Mouse (Mus musculus) intestine, embryonic 15.5 days (tissue): ENCODE data around the gene Rpl9-ps1. TPM values are rescaled to one million over a fixed set of nuclear protein-coding genes. Genes with fewer than 3 reads are reported as not detected.
A peak's percentile ranks its signal among the peaks of the same experiment; 100 is the strongest.

Source experiments
- ATAC-seq: fragments of 200-750 bp; cut with Nextera tagmentation; 2 replicates; pipeline ENCODE4 v1.8.0; 2017; ENCODE audit warnings: moderate TSS enrichment, moderate library complexity
- H3K27ac ChIP-seq: fragments of 300-500 bp; sonication (generic); 2 replicates; pipeline ENCODE4 v1.5.1; 2015; ENCODE audit warnings: mild to moderate bottlenecking, inconsistent platforms
- H3K27me3 ChIP-seq: fragments of 300-500 bp; sonication (generic); replicated peaks from 2 replicates; pipeline ENCODE4 v1.6.1; 2015; ENCODE audit warnings: inconsistent platforms
- H3K36me3 ChIP-seq: fragments of 300-500 bp; sonication (generic); 2 replicates; pipeline ENCODE4 v1.6.1; 2015; ENCODE audit warnings: inconsistent platforms
- H3K4me1 ChIP-seq: fragments of 300-500 bp; sonication (generic); replicated peaks from 2 replicates; pipeline ENCODE4 v1.6.1; 2015; ENCODE audit warnings: inconsistent platforms
- H3K4me2 ChIP-seq: fragments of 300-500 bp; sonication (generic); replicated peaks from 2 replicates; pipeline ENCODE4 v1.6.1; 2015; ENCODE audit warnings: mild to moderate bottlenecking, inconsistent platforms
- H3K4me3 ChIP-seq: fragments of 300-500 bp; sonication (generic); replicated peaks from 2 replicates; pipeline ENCODE4 v1.5.1; 2015; ENCODE audit warnings: inconsistent platforms
- H3K9ac ChIP-seq: fragments of 300-500 bp; sonication (generic); 2 replicates; pipeline ENCODE4 v1.6.1; 2015; ENCODE audit warnings: inconsistent platforms
- H3K9me3 ChIP-seq: fragments of 300-500 bp; sonication (generic); 2 replicates; pipeline ENCODE4 v1.6.1; 2016; ENCODE audit warnings: inconsistent platforms
- WGBS: fragments of 180-500 bp; shearing (Covaris S2); methylation state at CpG from one replicate; pipeline ENCODE4 v1.1.7; 2015; 5-methylcytosine and 5-hydroxymethylcytosine counted together
- polyA plus RNA-seq: library from polyadenylated mRNA; unstranded; fragments of >200 nt; fragmentation: Nextera tagmentation; extraction: Ambion mirVana; gene quantifications from 2 replicates; pipeline ENCODE4 v1.2.1, GENCODE M21; 2015

Rpl9-ps1 gene
- polyA plus RNA-seq, 1 experiment from 2014 or later: not detected

- H3K27me3 ChIP-seq: no peaks in the 10 kb centered on the region
- H3K27ac ChIP-seq: no peak overlapping the region
- H3K36me3 ChIP-seq: no peaks in the 10 kb centered on the region
- no peak overlapping the region for H3K4me2 ChIP-seq
- ATAC-seq: no peak
- H3K9ac ChIP-seq: no peak overlapping the region
- no peaks in the 10 kb centered on the region for H3K9me3 ChIP-seq
- no peaks in the 10 kb centered on the region for H3K4me1 ChIP-seq
- WGBS: 87% methylated on average over 1 of the region's 1 CpGs
- H3K4me3 ChIP-seq: no peak overlapping the region
These were observed 28.8 kb downstream of the Rpl9-ps1 start for GRCm38 (mm10) chr11:83616586-83616985.

- Histone ChIP-seq H3K36me3 (no peaks in the 10 kb centered on the region), H3K9ac (no peak overlapping the region), H3K27me3 (no peaks in the 10 kb centered on the region), H3K9me3 (no peaks in the 10 kb centered on the region), H3K27ac (no peak overlapping the region), H3K4me1 (no peaks in the 10 kb centered on the region), H3K4me2 (no peak overlapping the region), H3K4me3 (no peak overlapping the region)
- 82% methylated on average over 2 of the region's 2 CpGs for WGBS
- no peak for ATAC-seq
These were observed 34.5 kb downstream of the Rpl9-ps1 start for GRCm38 (mm10) chr11:83610900-83611299.

GRCm38 (mm10) chr11:83606396-83606795 lies 39.0 kb downstream of the Rpl9-ps1 start:
- H3K27ac ChIP-seq: no peak overlapping the region
- H3K36me3 ChIP-seq: no peaks in the 10 kb centered on the region
- 41% methylated on average over 1 of the region's 1 CpGs for WGBS

DNA sequence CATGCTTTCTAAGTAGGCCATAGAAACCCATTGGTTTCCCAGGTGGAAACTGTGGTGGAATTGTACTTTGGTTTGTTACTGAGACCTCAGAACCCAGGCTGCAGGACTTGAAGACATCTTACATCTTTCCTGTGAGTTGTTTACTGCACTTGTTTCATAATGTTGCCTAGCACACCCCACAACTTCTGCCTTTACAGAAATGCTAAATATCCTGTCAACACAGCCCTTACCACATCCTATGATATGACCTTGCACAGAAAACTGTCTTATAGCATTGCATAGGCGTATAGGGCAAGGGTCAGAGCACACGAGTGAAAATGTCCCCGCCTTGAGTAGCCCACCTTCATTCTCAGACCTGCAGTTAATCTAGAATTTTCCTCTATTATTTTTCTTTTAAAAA lies 39.9 kb downstream of the Rpl9-ps1 start:
- 91% methylated on average over 3 of the region's 3 CpGs for WGBS
- no peaks in the 10 kb centered on the region for H3K36me3 ChIP-seq

More at GRCm38 (mm10) chr11:83606396-83606795, 39.0 kb downstream of the Rpl9-ps1 start:
- H3K27me3 ChIP-seq: no peaks in the 10 kb centered on the region
- no peak overlapping the region for H3K4me2 ChIP-seq
- H3K4me3 ChIP-seq: no peak overlapping the region
- H3K9me3 ChIP-seq: no peaks in the 10 kb centered on the region
- no peaks in the 10 kb centered on the region for H3K4me1 ChIP-seq
- H3K9ac ChIP-seq: no peak overlapping the region
- ATAC-seq: no peak

GRCm38 (mm10) chr11:83604698-83605097 lies 40.7 kb downstream of the Rpl9-ps1 start:
- no peak overlapping the region for H3K27ac ChIP-seq
- no peak for ATAC-seq
- no peak overlapping the region for H3K4me2 ChIP-seq
- H3K4me1 ChIP-seq: no peaks in the 10 kb centered on the region
- H3K9ac ChIP-seq: no peak overlapping the region
- H3K27me3 ChIP-seq: no peaks in the 10 kb centered on the region
- WGBS: 83% methylated on average over 4 of the region's 4 CpGs
- H3K9me3 ChIP-seq: no peaks in the 10 kb centered on the region
- no peak overlapping the region for H3K4me3 ChIP-seq
- H3K36me3 ChIP-seq: no peaks in the 10 kb centered on the region

More for the DNA sequence above, 39.9 kb downstream of the Rpl9-ps1 start:
- no peak overlapping the region for H3K9ac ChIP-seq
- H3K9me3 ChIP-seq: no peaks in the 10 kb centered on the region
- ATAC-seq: no peak
- H3K27ac ChIP-seq: no peak overlapping the region
- no peak overlapping the region for H3K4me2 ChIP-seq
- no peaks in the 10 kb centered on the region for H3K4me1 ChIP-seq
- H3K27me3 ChIP-seq: no peaks in the 10 kb centered on the region
- no peak overlapping the region for H3K4me3 ChIP-seq

DNA sequence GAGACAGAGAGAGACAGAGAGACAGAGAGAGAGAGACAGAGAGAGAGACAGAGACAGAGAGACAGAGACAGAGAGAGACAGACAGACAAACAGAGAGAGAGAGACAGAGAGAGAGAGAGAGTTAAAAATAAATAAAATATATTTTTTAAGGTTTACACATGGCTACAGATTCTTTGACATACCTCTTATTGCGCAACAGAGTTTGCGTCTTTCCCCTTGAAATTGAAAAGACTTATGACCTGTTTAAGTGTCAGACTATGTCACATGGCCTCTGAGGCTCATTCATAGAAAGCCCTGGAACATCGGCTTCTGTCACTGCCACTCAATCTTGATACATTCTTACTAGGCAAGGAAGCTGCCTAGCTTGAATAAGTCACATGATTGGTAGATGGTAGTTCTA lies 42.0 kb downstream of the Rpl9-ps1 start:
- Histone ChIP-seq H3K27me3 (no peaks in the 10 kb centered on the region), H3K27ac (no peak overlapping the region), H3K9me3 (no peaks in the 10 kb centered on the region), H3K9ac (no peak overlapping the region), H3K36me3 (no peaks in the 10 kb centered on the region), H3K4me1 (no peaks in the 10 kb centered on the region), H3K4me3 (no peak overlapping the region), H3K4me2 (no peak overlapping the region)
- ATAC-seq: no peak
- WGBS: 90% methylated on average over 3 of the region's 3 CpGs

- Histone ChIP-seq H3K27me3 (no peaks in the 10 kb centered on the region), H3K36me3 (no peaks in the 10 kb centered on the region), H3K9ac (no peak overlapping the region), H3K4me3 (no peak overlapping the region), H3K9me3 (no peaks in the 10 kb centered on the region), H3K4me2 (no peak overlapping the region), H3K27ac (no peak overlapping the region), H3K4me1 (no peaks in the 10 kb centered on the region)
- ATAC-seq: no peak
- 78% methylated on average over 2 of the region's 2 CpGs for WGBS
These were observed 44.8 kb downstream of the Rpl9-ps1 start for GRCm38 (mm10) chr11:83600576-83600975.

GRCm38 (mm10) chr11:83598991-83599390 lies 46.4 kb downstream of the Rpl9-ps1 start:
- H3K27me3 ChIP-seq: no peaks in the 10 kb centered on the region
- WGBS: 86% methylated on average over 3 of the region's 3 CpGs
- no peak overlapping the region for H3K27ac ChIP-seq
- no peaks in the 10 kb centered on the region for H3K9me3 ChIP-seq
- H3K4me2 ChIP-seq: no peak overlapping the region
- H3K4me1 ChIP-seq: no peaks in the 10 kb centered on the region
- H3K9ac ChIP-seq: no peak overlapping the region
- H3K36me3 ChIP-seq: no peaks in the 10 kb centered on the region
- H3K4me3 ChIP-seq: no peak overlapping the region
- ATAC-seq: no peak

DNA sequence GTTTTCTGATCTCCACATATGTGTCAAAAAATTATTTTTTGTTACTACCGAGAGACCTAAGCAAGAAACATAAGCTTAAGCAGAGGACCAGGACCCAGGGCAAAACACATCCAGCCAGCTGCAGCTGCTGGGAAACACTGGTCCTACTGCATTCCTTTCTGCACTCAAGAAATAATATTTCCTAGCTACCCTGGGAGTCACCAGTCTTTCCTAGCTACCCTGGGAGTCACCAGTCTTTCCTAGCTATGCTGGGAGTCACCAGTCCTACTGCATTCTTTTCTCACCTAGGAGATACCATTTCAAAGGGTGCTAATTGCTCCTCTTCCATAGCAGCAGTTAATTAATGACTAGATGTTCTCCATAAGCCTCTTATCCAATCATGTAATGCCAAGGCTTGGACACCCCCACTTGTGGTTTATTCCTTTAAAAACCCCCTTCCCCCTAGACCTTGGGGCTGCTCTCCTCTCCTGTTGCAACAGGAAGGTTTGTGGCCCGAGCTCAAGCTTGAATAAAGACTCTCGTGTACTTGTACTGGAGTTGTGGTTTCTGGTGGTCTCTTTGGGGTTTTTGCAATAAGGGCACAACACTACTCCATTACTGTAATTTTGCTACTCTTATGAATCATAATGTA lies 47.1 kb downstream of the Rpl9-ps1 start:
- H3K4me2 ChIP-seq: no peak overlapping the region
- no peak overlapping the region for H3K4me3 ChIP-seq
- WGBS: 65% methylated on average over 3 of the region's 3 CpGs
- H3K27me3 ChIP-seq: no peaks in the 10 kb centered on the region
- no peaks in the 10 kb centered on the region for H3K9me3 ChIP-seq
- H3K4me1 ChIP-seq: no peaks in the 10 kb centered on the region
- H3K36me3 ChIP-seq: no peaks in the 10 kb centered on the region
- no peak for ATAC-seq
- no peak overlapping the region for H3K27ac ChIP-seq
- H3K9ac ChIP-seq: no peak overlapping the region

- no peaks in the 10 kb centered on the region for H3K27me3 ChIP-seq
- H3K9ac ChIP-seq: no peak overlapping the region
- H3K4me3 ChIP-seq: no peak overlapping the region
- WGBS: 88% methylated on average over 7 of the region's 7 CpGs
- H3K4me2 ChIP-seq: no peak overlapping the region
- ATAC-seq: no peak
- H3K4me1 ChIP-seq: no peaks in the 10 kb centered on the region
- no peak overlapping the region for H3K27ac ChIP-seq
- no peaks in the 10 kb centered on the region for H3K36me3 ChIP-seq
- H3K9me3 ChIP-seq: no peaks in the 10 kb centered on the region
These were observed 47.6 kb downstream of the Rpl9-ps1 start for GRCm38 (mm10) chr11:83597796-83598195.

DNA sequence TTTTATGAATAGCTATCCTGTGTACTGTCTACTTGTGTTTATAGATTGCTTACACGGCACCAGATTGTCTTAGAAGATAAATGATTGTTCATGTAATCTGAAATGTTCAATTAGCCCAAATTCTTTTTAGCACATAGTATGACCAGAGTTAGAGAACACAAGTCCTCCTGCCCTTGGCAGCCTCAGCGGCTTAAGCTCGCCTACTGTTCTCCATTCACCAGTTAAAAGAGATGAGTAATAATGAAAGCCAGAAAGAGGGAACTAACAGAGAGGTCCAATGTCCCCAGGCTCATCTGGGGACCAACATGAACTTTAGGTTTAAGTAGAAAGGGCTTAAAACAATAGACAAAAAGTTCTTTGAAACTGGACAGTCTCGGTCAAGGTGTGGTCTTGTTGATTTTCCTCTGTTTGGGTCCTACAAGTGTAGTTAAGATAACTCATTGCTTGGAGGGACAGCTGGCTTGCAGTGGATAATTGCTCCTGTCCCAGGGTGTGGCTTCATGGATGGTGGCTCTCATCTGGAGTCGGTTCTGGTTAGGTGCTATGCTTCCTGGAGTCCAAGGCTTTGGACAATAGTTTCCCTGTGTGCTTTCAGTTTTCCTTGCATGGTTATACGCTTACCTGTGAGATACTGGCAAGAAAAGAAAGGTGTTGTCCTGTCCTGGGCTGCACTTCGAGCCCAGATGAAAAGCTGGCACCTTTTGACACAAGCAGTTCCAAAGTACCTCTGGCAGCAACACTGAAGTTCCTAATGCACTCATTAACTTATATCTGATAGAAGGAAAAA lies 49.6 kb downstream of the Rpl9-ps1 start:
- Histone ChIP-seq H3K36me3 (no peaks in the 10 kb centered on the region), H3K4me2 (no peak overlapping the region), H3K4me1 (no peaks in the 10 kb centered on the region), H3K4me3 (no peak overlapping the region), H3K9ac (no peak overlapping the region), H3K27ac (no peak overlapping the region), H3K27me3 (no peaks in the 10 kb centered on the region), H3K9me3 (no peaks in the 10 kb centered on the region)
- 61% methylated on average over 7 of the region's 7 CpGs for WGBS
- ATAC-seq: 0 out of 2 replicates have a peak, but pooled peaks have one; percentile 41
